Mouse (Mus musculus): ENCODE measurements around the gene Ube2z. TPM values are rescaled to one million over a fixed set of nuclear protein-coding genes. Genes with fewer than 3 reads are reported as not detected.
"Not testable (repeated sequence)": the region's sequence is repeated elsewhere in the genome, so short reads cannot be mapped to it uniquely, and the experiment has no call there.

Gene Ube2z
- polyA plus RNA-seq (2012; ENCODE audit: insufficient read depth, low replicate concordance): 12.1 and 13.8 TPM in 2 replicates

DNA sequence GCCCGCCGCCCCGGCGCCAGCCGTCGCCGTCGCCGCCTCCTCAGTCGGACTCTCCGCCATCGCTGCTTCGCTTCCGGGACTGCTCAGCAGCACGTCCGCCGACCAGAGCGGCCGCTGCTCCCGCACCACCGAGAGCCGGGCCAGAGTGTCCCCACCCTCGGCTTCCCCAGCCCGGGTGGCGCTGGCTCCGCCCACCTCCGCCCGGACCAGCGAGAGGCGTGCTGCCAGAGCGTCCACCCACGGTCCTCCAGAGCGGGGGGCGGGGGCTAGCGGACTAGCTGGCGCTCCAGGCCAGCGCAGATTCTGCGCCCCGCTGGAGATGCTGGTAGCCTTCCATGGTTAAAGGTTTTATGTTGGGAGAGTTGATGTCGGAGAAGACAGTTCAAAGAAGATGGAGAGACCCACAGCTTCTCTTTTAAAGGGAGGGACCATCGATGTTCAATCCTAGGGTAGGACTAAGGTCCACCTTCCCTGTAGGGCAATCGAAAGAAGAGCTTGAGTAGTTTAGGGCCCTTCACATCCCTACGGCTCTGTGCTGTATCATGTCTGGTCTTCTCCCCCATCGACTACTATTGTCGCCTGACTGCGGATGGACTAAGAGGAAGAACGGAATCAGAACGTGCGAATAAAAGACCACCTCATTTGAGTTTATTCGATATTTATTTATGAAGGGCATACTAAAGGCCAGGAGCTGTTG, at the start of gene Ube2z:
TSS of gene Ube2z (minus strand) at position 174 of the 697 bp plus-strand sequence.
- no peak for TF ChIP-seq FLI1 (IDR thresholded peaks at IDR 0.05; ENCODE audit: low read length)
- TF ChIP-seq GATA1 (IDR thresholded peaks at IDR 0.05; ENCODE audit: borderline replicate concordance, low read length): no peak
- peaks cover 42% of the 10 kb centered on the region for H3K4me1 ChIP-seq
- peak within 1 kb of the TSS; percentile 97 for H3K4me3 ChIP-seq (replicated peaks)
- H3K27me3 ChIP-seq (replicated peaks): no peaks in the 10 kb centered on the region
- peaks cover 50% of the 10 kb centered on the region for H3K36me3 ChIP-seq (replicated peaks; ENCODE audit: low read length)
- no peaks in the 10 kb centered on the region for H3K9me3 ChIP-seq

DNA sequence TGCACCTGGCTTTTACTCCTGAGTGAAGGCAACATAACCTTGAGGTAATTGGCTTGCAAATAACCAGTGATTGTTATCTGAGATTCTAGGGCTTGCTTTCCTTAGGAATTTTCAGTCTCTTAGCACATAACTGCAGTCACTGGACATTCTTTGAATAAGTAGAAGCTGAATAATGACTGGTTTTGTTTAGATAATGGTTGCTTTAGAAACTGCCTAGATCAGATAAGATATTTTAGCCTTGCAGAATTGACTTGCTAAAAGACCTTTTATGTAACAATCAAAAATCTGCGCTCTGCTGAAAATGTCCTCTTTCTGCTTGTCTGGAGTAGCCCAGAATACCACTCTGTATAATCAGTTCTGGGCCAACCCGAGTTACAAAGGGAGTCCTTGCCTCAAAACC, 48.9 kb upstream of the Ube2z start:
- Histone ChIP-seq H3K4me1 (no peaks in the 10 kb centered on the region), H3K27me3 (replicated peaks) (peaks cover 16% of the 10 kb centered on the region), H3K4me3 (replicated peaks) (no peak overlapping the region), H3K9me3 (no peaks in the 10 kb centered on the region), H3K36me3 (replicated peaks; ENCODE audit: low read length) (no peaks in the 10 kb centered on the region)
- TF ChIP-seq GATA1 (IDR thresholded peaks at IDR 0.05; ENCODE audit: borderline replicate concordance, low read length) (no peak), FLI1 (IDR thresholded peaks at IDR 0.05; ENCODE audit: low read length) (no peak)

DNA sequence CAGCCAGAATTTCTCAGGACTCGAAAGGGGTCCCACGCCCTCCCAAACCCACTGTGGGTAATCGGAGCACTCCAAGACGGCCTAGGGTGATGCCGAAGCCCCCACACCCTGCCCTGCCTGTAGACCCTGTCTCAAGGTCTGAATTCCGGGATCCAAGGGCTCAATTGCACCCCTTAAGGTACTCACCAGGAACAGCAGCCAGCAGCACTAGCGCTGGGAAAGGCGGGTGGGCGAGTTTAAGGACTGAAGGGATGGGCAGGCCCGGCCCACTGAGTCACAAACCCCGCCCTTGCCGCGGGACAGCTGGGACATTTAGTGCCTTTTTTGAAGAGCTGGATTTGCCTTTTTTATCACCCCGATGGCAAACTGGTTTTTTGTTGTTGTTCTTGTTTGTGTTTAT, 46.6 kb upstream of the Ube2z start, which contains the start of gene Calcoco2:
TSS of gene Calcoco2 (minus strand) at position 214 of the 400 bp plus-strand sequence.
- H3K36me3 ChIP-seq (replicated peaks; ENCODE audit: low read length): no peaks in the 10 kb centered on the region
- peaks cover 26% of the 10 kb centered on the region for H3K27me3 ChIP-seq (replicated peaks)
- H3K4me3 ChIP-seq (replicated peaks): no peak within 1 kb of the TSS
- H3K4me1 ChIP-seq: no peaks in the 10 kb centered on the region
- no peaks in the 10 kb centered on the region for H3K9me3 ChIP-seq
- TF ChIP-seq FLI1 (IDR thresholded peaks at IDR 0.05; ENCODE audit: low read length): no peak
- TF ChIP-seq GATA1 (IDR thresholded peaks at IDR 0.05; ENCODE audit: borderline replicate concordance, low read length): no peak

DNA sequence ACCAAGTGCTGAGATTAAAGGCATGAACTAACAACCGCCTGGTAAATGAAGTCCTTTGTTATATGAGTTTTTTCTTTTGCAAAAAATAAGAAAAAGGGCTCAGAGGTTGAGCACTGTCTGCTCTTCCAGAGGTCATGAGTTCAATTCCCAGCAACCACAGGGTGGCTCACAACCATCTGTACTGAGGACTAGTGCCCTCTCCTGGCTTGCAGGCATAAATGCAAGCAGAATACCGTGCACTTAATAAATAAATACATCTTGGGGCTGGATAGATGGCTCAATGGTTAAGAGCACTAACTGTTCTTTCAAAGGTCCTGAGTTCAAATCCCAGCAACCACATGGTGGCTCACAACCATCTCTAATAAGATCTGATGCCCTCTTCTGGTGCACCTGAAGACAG, 45.8 kb upstream of the Ube2z start:
- H3K27me3 ChIP-seq (replicated peaks): peaks cover 25% of the 10 kb centered on the region
- not testable (repeated sequence) for H3K9me3 ChIP-seq; H3K4me1 ChIP-seq; H3K36me3 ChIP-seq (replicated peaks; ENCODE audit: low read length); H3K4me3 ChIP-seq (replicated peaks)

DNA sequence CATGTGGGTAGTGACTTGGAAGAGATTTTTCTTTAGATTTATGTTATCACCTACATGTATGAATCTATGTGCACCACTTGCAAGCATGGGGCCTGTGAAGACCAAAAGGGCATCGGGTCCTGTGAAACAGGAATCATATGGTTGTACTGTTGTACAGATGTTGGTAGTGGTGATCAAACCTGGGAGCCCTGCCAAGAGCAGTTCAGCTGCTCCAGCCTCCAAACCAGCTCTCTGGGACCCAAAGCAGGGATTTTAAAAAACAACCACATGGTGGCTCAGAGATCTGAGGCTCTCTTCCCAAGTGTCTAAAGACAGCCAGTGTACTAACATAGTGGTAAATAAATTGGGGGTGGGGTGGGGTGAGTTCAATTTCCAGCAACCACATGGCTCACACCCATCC, 43.2 kb upstream of the Ube2z start:
- Histone ChIP-seq H3K36me3 (replicated peaks; ENCODE audit: low read length) (no peaks in the 10 kb centered on the region), H3K4me1 (no peaks in the 10 kb centered on the region), H3K4me3 (replicated peaks) (no peak overlapping the region), H3K9me3 (no peaks in the 10 kb centered on the region), H3K27me3 (replicated peaks) (peaks cover 26% of the 10 kb centered on the region)
- no peak for TF ChIP-seq GATA1 (IDR thresholded peaks at IDR 0.05; ENCODE audit: borderline replicate concordance, low read length)
- no peak for TF ChIP-seq FLI1 (IDR thresholded peaks at IDR 0.05; ENCODE audit: low read length)

DNA sequence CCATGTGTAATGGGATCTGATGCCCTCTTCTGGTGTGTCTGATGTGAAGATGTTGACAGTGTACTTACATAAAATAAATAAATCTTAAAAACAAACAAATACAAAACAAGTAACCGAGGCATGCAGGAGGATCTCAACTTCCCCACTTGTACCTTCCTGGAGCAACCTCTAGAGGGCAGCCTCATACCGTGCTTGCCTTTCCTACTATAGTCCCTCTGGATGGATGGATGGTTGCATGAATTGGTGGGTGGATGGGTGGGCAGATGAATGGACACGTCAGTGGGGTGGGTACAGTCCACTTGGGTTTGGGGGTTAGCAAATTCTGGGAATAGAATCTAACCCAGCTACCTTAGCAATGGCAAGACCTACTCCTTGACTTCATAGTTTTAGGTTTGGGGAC, 28.2 kb upstream of the Ube2z start:
- TF ChIP-seq GATA1 (IDR thresholded peaks at IDR 0.05; ENCODE audit: borderline replicate concordance, low read length) (no peak), FLI1 (IDR thresholded peaks at IDR 0.05; ENCODE audit: low read length) (no peak)
- Histone ChIP-seq H3K4me1 (no peaks in the 10 kb centered on the region), H3K27me3 (replicated peaks) (peaks cover 42% of the 10 kb centered on the region), H3K9me3 (peaks cover under 1% of the 10 kb centered on the region; the same call in 1 of the 2 replicates), H3K36me3 (replicated peaks; ENCODE audit: low read length) (no peaks in the 10 kb centered on the region), H3K4me3 (replicated peaks) (no peak overlapping the region)

DNA sequence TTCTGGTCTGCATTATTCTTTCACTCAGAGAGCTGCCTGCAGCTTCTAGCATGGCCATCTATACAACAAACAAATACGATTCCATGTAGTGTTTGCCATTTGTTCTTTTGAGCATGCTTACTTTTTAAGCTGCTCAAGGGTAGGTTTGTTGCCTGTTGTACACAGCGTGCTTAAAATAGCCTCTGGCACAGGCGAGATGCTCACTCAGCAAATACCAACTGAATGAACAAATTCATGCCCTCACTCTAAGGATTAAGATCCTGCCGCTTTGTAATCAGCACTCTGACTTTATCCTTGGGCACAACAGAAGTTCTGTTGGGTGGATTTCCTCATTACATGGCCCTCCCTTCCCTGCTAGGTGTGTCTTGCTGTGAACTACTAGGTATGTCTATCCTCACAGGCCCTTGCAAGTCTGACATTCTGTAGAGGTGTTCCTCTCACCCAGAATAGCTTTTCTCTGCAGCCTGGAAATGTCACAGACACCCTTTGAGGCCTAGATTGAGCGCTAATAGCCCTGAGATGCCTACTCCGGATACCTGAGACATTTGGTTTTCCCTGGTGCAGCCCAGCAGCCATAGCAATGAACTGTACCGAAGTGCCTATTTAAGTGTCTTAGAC, 27.6 kb upstream of the Ube2z start:
- no peak overlapping the region for H3K4me3 ChIP-seq (replicated peaks)
- H3K9me3 ChIP-seq: peaks cover 6% of the 10 kb centered on the region
- H3K27me3 ChIP-seq (replicated peaks): peaks cover 37% of the 10 kb centered on the region
- H3K36me3 ChIP-seq (replicated peaks; ENCODE audit: low read length): no peaks in the 10 kb centered on the region
- H3K4me1 ChIP-seq: no peaks in the 10 kb centered on the region
- no peak for TF ChIP-seq FLI1 (IDR thresholded peaks at IDR 0.05; ENCODE audit: low read length)

DNA sequence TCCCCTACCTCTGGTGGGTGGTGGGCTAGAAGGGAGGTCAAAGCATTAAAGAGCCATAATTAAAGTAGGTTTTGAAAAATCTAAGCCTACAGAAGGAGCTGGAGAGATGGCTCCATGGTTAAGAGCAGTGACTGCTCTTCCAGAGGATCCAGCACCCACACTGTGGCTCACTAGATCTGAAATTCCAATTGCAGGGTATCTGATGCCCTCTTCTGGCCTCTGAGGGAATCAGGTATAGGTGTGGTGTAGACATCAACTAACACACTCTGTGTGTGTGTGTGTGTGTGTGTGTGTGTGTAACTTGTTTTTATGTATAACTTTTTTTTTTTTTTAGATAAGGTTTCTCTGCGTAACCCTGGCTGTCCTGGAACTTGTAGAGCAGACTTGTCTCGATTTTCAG, 25.9 kb upstream of the Ube2z start:
- Histone ChIP-seq H3K27me3 (replicated peaks) (peaks cover 33% of the 10 kb centered on the region), H3K4me3 (replicated peaks) (no peak overlapping the region), H3K36me3 (replicated peaks; ENCODE audit: low read length) (no peaks in the 10 kb centered on the region), H3K9me3 (peaks cover 9% of the 10 kb centered on the region), H3K4me1 (no peaks in the 10 kb centered on the region)
- no peak for TF ChIP-seq FLI1 (IDR thresholded peaks at IDR 0.05; ENCODE audit: low read length)
- TF ChIP-seq GATA1 (IDR thresholded peaks at IDR 0.05; ENCODE audit: borderline replicate concordance, low read length): no peak

DNA sequence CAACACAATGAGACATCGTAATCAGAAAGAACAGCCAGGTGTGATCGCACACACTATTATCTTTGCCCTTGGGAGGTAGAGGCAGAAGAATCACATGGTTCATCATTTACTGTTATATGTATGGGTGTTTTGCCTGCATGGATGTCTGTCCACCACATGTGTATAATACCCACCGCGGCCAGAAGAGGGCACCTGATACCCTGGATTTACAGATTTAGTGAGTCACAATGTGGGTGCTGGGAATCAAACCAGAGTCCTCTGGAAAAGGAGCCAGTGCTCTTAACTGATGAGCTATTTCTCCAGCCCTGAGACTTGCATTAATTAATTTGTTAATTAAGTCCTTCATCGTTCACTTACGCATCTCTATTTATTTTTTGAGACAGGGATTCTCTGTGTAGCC, 22.8 kb upstream of the Ube2z start:
- Histone ChIP-seq H3K4me1 (no peaks in the 10 kb centered on the region; the same call in 1 of the 2 replicates), H3K27me3 (replicated peaks) (peaks cover 33% of the 10 kb centered on the region), H3K36me3 (replicated peaks; ENCODE audit: low read length) (no peaks in the 10 kb centered on the region), H3K4me3 (replicated peaks) (no peak overlapping the region), H3K9me3 (peaks cover 14% of the 10 kb centered on the region)
- TF ChIP-seq GATA1 (IDR thresholded peaks at IDR 0.05; ENCODE audit: borderline replicate concordance, low read length) (no peak), FLI1 (IDR thresholded peaks at IDR 0.05; ENCODE audit: low read length) (no peak)

DNA sequence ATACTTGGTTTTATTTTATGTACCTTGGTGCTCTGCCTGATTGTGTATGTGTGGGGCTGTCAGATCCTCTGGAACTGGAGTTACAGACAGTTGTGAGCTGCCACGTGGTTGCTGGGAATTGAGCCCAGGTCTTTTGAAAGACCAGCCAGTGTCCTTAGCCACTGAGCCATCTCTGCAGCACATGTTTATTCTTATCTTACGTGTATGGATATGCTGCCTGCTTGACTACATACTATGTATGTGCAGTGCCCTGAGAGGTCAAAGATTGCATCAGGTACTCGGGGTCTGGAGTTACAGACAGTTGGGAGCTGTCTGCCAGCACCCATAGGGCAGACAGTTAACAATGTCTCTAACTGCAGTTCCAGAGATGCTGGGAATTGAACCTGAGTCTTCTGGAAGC, 17.5 kb upstream of the Ube2z start:
- peaks cover 5% of the 10 kb centered on the region for H3K4me1 ChIP-seq
- TF ChIP-seq FLI1 (IDR thresholded peaks at IDR 0.05; ENCODE audit: low read length) (no peak), GATA1 (IDR thresholded peaks at IDR 0.05; ENCODE audit: borderline replicate concordance, low read length) (no peak)
- no peak overlapping the region for H3K4me3 ChIP-seq (replicated peaks)
- peaks cover 24% of the 10 kb centered on the region for H3K27me3 ChIP-seq (replicated peaks)
- H3K9me3 ChIP-seq: peaks cover 7% of the 10 kb centered on the region
- H3K36me3 ChIP-seq (replicated peaks; ENCODE audit: low read length): no peaks in the 10 kb centered on the region
